Mouse (Mus musculus) layer of hippocampus, adult 11-12 months (tissue): ENCODE measurements around the gene Car12.
"Not testable (repeated sequence)": the region's sequence is repeated elsewhere in the genome, so short reads cannot be mapped to it uniquely, and the experiment has no call there.

ENCODE experiments used
- DNase-seq: peaks from one replicate; pipeline ENCODE4 v3.0.0; 2022; ENCODE audit warnings: low spot score

Car12 gene

DNA sequence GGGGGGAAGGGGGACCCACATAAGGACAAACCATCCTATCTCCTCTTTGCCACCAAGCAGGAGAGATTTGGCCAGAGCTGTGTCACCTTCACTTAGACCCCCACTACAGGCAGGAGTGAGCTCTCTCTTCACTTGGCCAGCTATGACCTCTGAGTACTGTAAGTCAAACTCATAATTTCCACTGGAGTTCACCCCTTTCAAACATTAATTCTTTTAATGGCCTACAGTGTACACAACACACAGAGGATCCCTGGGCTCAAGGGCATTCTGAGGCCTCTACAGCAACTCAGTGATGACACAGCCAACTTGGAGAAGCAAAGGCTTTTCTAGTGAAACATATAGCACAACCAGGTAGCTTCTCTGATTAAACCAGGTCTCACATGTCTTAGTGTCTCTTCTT is 57.2 kb downstream of the Car12 start:
- no peak for DNase-seq

- DNase-seq, result not testable (repeated sequence)
Observed at GRCm38 (mm10) chr9:66784552-66784951, 71.1 kb downstream of the Car12 start.

- DNase-seq, result peak; percentile 19
Observed at GRCm38 (mm10) chr9:66787821-66788220, 74.3 kb downstream of the Car12 start.

DNA sequence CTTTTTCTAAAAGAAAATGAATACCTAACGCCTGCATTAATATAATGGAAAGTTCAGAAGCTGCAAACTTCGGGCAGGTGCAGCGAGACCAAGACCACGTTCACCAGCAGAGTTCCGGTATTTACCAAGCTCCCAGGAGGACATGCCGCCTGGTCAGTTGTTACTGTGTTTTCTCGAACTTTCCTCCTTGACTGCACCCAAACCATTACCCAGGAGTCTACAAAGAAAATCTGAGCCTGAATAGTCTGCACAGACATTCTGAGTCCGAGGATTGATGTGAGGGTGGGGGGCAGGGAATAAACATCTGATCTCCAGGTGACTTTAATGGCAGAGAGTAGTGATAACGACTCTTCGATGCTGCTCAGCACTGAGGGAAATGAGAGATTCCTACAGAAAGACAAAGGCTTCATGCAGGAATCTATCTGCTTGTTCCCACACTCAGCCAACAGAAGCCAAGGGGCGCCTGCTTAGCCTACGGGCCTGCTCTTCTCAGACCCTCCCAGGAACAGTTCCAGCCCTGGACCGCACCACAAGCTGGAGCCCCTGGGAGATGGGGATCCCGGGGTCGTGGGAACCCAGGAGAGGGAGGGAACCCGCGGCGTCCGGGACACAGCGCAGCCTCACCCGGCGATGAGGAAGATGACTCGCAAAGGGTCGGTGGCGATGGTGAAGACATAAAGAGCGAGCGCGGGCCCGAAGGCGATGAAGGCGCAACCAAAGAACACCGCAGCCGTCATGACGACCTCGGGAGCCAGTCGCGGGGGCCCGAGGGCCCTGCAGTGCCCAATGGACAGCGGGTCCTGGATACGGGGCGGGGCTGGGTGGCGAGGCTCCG is 81.4 kb downstream of the Car12 start:
- DNase-seq, result no peak

GRCm38 (mm10) chr9:66795464-66796324 is 82.2 kb downstream of the Car12 start, which contains the start of gene Aph1b:
Gene Aph1b (minus strand): TSS chr9:66795490.
- peak; percentile 94 for DNase-seq

- DNase-seq, result no peak
Observed at GRCm38 (mm10) chr9:66796739-66797138, 83.3 kb downstream of the Car12 start, which contains the start of gene Gm10647. Gene Gm10647 (plus strand): TSS chr9:66797039.

- DNase-seq, result no peak
Observed at GRCm38 (mm10) chr9:66801947-66802346, 88.5 kb downstream of the Car12 start.

DNA sequence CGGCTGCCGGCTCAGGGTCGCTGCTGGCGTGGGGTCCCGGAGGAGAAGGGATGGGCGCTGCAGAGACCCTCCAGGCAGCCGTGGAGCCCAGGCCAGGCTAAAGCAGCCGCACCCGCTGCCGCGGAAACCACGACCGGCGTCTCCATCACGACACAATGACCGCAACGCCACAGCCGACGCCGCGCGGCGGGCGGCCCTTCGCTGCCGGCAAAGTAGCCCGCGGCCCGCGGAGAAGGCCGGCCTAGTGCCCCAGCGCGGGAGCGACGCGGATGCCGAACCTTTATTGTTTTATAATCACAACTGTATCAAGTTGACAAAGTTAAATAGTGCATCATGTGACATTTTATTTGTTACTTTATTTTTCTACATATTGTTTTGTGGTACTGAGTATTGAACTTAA is 92.5 kb downstream of the Car12 start:
- not testable (repeated sequence) for DNase-seq

DNA sequence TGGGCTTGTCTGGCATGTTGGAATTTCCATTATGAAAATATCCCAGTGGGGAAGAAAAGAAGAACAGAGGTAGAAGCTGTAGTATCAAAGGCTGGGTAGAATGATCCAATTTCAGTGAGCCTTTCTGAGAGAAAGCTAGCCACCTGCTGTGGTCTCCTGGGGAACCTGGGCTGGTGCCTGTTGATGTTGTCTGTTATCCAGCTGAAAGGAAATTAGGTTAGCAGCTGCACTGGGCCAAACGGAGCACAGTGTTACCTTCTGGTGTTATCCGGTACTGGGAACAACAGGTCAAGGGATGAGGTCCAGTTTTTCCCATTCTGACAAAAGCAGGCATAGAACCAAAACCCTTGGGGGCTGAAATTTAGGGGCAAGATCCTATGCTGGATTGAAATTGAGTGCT is 99.9 kb downstream of the Car12 start:
- DNase-seq, result no peak
